Mouse (Mus musculus) B cell, adult (primary cell): ENCODE results near the gene Tmco4. TPM values are rescaled to one million over a fixed set of nuclear protein-coding genes. Genes with fewer than 3 reads are reported as not detected.

Experiments
- total RNA-seq: library from RNA; stranded (reverse); gene quantifications from 4 replicates; pipeline ENCODE4 v1.2.4, GENCODE M21; 2023; ENCODE audit not compliant: inconsistent age

Gene Tmco4
- 33.6 to 40.4 TPM (median 35.9 TPM) in 4 replicates for total RNA-seq

DNA sequence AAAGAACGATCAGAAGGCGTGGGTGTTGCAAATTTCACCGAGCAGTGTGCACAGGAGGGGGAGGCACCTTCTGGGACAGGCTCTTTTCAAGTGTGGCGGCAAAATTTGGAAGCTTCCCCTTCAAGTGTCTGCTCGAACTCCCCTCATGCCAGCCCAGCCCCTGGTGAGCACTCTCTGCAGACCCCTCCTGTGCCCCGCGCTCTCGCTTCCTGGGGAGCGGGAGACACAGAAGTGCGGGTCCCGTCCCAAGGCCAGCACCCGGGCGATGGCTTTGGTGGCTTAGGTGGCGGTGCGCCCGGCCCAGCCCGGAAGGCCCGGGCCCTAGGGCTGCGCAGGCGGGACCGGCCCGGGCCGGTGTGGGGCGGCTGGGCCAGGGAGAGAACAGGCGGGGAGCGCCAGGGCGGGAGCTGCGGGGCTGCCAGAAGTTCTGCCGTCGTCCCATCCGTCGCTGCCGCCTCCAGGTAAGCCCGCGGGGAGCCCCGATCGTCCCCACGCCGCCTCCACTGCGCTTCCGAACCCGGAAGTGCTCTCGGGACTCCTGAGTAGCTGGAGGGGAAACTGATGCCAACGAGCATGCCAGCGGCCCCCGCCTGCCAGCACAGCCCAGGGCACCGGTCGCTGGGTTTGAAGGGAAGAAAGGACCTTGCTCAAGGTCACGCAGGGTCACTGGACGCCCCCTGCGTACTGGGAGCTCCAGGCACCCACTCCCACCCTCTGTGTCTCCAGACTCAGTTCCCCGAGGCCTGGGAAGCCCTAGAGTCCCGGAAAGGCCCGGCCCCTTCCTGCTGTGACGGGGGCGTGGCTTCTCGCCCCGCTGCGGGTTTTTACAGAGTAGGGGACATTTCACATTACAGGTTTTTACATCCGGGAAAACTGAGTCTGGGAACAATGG lies at the start of gene Tmco4:
Tmco4 (plus strand) TSS at position 62 of the 892 bp plus-strand sequence.

DNA sequence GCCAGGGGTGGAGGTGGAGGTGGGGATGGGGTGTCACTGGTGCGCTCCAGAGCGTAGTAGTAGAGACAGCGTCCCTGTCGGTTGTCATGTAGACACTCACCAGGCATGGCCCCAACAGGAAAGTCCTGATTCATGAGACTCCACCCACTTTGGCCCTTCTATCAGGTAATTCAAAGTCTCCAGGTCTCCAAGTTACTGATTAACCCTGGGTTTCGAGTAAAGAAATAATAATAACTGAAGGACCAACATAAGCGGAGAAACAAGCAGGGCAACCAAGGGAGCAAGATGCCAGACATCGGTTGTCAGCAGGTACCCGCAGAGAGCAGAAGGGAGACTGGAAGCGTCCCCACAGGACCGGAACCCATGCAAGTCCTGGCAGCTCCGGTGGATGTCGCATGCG lies 5.8 kb upstream of the Tmco4 start, which contains the start of gene Rnf186:
Rnf186 (plus strand) TSS at position 247 of the 400 bp plus-strand sequence.

DNA sequence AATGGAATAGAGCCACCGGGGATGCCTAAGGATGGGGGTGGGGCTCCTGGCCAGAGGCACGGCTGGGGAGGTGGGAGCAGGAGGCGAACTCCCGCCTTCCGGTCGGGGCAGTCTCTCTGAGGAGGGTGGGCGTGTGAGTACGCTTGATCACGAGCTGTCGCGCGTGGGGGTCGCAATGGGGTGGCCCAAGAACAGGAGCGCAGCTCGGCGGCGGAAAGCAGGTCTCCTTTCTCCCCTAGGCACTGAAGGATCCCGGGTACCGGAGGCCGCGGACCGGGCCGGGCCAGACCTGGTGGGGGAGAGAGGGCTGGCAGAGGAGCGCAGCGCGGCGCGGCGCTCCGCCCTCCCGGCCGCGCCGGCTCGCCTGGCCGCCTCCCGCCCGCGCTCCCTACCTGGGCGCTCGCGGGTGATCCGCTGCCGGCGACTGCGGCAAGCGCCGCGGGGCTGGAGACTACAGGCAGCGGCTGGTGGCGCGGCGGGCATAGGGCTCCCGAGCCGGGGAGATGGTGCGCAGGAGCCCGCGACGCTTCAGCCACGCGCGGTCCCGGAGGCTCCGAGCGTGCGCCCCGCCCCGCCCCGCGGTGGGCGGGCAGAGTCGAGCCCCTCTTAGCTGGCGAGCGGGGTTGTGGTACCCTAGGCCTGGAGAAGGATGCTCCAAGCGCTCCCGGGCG lies 102.5 kb downstream of the Tmco4 start, which contains the start of gene Htr6:
Htr6 (minus strand) TSS at position 530 of the 671 bp plus-strand sequence.

DNA sequence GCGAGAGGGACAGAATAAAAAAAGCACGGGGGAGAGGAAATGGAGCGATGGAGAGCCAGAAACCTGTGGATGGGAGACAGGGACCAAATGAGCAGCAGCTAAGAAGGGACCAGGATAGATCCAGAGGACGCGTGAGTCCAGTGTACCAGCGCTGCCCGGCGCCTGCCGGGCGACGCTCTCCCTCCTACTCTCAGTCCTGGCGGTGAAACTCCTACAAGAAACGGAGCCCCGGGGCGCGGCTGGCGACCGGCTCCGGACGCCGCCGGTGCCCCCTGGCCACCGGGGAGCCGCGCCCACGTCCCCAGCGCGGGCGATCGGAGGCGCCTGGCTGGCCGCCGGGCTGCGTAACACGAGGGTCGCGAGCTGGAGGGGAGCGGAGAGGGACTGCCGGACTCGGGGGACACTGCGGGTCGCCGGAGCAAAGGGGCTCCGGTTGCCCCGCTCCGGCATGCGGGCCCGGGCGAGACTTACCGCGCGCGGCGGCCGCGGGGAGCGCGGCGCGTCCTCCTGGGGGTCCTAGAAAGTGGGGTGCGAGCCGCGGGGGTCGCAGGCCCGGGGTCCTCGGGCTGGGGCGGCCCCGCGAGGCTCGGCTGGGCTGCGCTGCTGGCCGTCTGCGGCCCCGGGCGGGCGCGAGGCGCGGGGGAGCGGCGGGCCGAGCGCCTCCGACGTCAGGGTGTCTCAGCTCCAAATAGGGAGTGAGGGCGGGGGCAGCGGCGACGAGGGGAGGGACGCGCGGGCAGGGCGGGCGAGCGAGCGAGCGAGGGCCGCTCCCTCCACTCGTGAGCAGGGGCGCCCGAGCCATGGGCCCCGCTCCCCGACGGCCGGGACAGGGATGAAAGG lies 119.9 kb downstream of the Tmco4 start, which contains the start of gene Nbl1:
Nbl1 (minus strand) TSS at position 638 of the 840 bp plus-strand sequence.

Other genes starting within 250 kb of the Tmco4 start
- gene Pla2g2c, start 248.1 kb upstream of the Tmco4 start, total RNA-seq = not detected in 4 replicates
- not detected in 4 replicates for gene Ubxn10, start 235.7 kb upstream of the Tmco4 start, total RNA-seq
- not detected in 4 replicates for gene Pla2g2f, start 215.3 kb upstream of the Tmco4 start, total RNA-seq
- gene Pla2g2d, start 197.2 kb upstream of the Tmco4 start, total RNA-seq = 0.32 TPM in 1 of 4 replicates, not detected in the others
- 0.57 TPM in 1 of 4 replicates, not detected in the others for gene Pla2g5, start 109.4 kb upstream of the Tmco4 start, total RNA-seq
- not detected in 4 replicates for gene Gm13030, start 98.9 kb upstream of the Tmco4 start, total RNA-seq
- not detected in 4 replicates for gene Pla2g2e, start 94.9 kb upstream of the Tmco4 start, total RNA-seq
- gene Otud3, start 58.9 kb upstream of the Tmco4 start, total RNA-seq = 6.8 to 10.7 TPM (median 8.2 TPM) in 4 replicates
- gene Rnf186, start 5.8 kb upstream of the Tmco4 start, total RNA-seq = not detected in 4 replicates
- not detected in 4 replicates for gene Htr6, start 102.7 kb downstream of the Tmco4 start, total RNA-seq
- 0.57 to 1.2 TPM (median 0.70 TPM) in 4 replicates for gene Nbl1, start 120.1 kb downstream of the Tmco4 start, total RNA-seq
- gene Minos1, start 158.2 kb downstream of the Tmco4 start, total RNA-seq = 109 to 130 TPM (median 112 TPM) in 4 replicates
- gene Capzb, start 220.0 kb downstream of the Tmco4 start, total RNA-seq = 415 to 482 TPM (median 452 TPM) in 4 replicates